Mouse (Mus musculus) brain, adult 2 months (tissue): ENCODE results near the gene Atp11a.

Experiments used
- DNase-seq: peaks from one replicate; pipeline ENCODE4 v3.0.0; 2011; ENCODE audit warnings: low read depth, low spot score

The Atp11a gene

GRCm38 (mm10) chr8:12905599-12906321 lies 148.9 kb downstream of the Atp11a start:
- DNase-seq = no peak

GRCm38 (mm10) chr8:12906597-12906996 lies 149.8 kb downstream of the Atp11a start:
- DNase-seq = no peak

GRCm38 (mm10) chr8:12907730-12908129 lies 150.9 kb downstream of the Atp11a start:
- no peak for DNase-seq

- DNase-seq = no peak
These were observed 155.2 kb downstream of the Atp11a start for GRCm38 (mm10) chr8:12912011-12912410.

GRCm38 (mm10) chr8:12915187-12916006 lies 158.6 kb downstream of the Atp11a start:
- peak; percentile 84 for DNase-seq

DNA sequence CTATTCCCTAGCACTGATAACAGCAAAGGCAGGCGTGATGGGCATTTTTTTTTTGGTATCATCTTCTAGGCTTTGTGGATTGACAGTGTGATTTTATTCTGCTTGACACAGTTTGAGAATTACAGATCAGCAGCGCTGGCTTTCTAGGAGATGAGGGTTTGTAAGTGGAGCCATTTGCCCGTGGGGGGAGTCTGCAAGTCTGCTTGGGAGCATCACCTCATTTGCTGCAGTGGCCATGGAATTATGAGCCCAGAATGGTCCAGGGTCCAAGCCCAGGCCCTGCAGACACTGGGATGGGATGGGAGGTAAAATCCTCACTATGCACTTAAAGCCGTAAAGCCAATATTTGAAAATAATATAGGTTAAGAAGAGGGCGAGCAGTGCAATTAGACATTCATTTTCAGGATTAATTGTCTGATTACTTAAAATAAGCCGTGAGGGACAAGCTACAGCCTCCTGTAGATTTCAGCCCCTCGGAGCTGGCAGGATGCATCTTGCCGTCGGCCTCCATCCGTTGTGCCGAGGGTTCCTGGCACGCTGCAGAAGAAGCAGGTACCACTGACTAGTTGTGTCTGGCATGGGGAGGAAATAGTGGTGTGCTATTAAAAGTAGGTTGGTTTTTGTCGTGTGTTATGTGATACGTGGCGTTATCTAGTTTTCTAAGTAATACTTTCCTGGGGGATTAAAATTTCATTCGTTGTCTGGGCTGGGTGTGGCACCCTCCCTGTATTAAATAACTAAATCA lies 159.5 kb downstream of the Atp11a start:
- peak; percentile 68 for DNase-seq

GRCm38 (mm10) chr8:12917029-12917428 lies 160.2 kb downstream of the Atp11a start:
- peak; percentile 74 for DNase-seq

GRCm38 (mm10) chr8:12917831-12918230 lies 161.0 kb downstream of the Atp11a start:
- no peak for DNase-seq
